Mouse (Mus musculus): ENCODE results near the gene Kcnk3.

GRCm38 (mm10) chr5:30591786-30592185 is 3.8 kb downstream of the Kcnk3 start:
- no peak for TF ChIP-seq MAFK (IDR thresholded peaks at IDR 0.05; ENCODE audit: insufficient read depth, low read depth, low read length)
- TF ChIP-seq HCFC1 (IDR thresholded peaks at IDR 0.05; ENCODE audit: borderline replicate concordance, insufficient read depth, low read length): no peak
- TF ChIP-seq ZC3H11A (IDR thresholded peaks at IDR 0.05; ENCODE audit: borderline replicate concordance, low read depth, low read length): no peak
- TF ChIP-seq CHD2 (IDR thresholded peaks at IDR 0.05; ENCODE audit: low read depth, low read length): no peak
- TF ChIP-seq ZNF384 (IDR thresholded peaks at IDR 0.05; ENCODE audit: low read depth, low read length): no peak
